Mouse (Mus musculus): ENCODE measurements around the gene Olfr648.

The Olfr648 gene

GRCm38 (mm10) chr7:104183292-104183691 is at the start of gene Olfr648:
Olfr648 (minus strand) TSS chr7:104183392.
- in situ Hi-C loops (cut with MboI; ENCODE audit: low sequenced_read_pairs): no loop called here

DNA sequence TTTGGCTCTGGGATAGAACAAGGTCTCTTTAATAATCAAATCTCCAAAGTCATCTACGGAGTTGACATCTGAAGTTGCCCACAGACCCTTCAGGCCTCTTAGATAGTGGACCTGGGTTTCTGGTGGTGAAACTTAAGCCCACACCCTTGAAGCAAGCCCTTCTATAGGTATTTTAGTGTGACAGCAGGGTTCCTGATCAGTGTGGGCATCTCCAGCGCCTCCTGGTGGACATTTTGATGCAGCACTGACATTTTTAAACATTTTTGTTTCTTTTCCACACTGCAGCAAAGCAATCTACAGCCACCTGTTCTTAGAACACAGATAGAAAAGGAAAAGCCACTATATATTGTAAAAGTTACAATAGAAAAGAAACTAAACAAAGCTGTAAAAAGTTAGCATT is 48.0 kb upstream of the Olfr648 start:
- in situ Hi-C loops (cut with MboI; ENCODE audit: low sequenced_read_pairs): no loop called here

DNA sequence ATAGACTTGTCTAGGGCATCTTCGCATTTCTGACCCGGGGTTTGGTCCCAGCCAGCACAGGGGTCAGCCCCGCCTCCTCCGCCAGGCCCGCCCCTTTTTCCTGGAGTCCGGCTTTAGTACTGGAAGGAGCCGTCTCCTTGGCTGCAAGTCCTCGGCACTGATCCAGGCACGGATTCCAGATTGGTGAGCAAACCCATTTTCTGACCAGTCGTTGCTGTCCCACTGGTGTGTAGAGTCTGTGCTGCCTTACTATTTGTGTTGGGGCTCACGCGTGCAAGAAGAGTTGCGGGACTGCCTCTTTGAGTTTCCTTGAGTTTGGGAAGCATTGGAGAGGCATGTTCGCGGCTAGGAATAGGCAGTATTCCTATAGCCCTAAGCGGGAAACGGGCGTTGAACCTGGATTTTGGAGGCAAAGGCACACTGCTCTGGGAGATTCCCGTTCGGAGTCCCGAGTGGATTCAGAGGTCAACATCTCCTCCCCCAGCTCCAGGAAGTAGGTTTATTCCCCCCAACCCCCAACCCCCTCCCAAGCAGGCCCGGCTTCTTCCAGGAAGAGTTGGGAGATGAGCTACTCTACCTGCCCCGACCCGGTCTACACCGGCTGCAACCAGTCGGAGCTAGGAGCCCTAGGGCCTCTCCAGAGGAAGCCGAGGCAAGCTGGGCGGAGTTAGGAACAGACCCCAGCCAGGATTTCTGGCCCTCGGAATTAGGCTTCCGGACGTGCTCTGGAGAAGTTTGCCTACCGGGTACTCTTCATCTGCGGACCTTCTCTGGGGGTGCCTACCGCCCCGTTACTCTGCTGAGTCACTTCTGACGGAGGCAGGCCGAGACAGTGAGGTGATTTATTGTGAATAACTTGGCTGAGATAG is 35.7 kb upstream of the Olfr648 start, which contains the start of gene Trim6:
Gene Trim6 (plus strand): TSS at position 93 of the 869 bp plus-strand sequence.
- in situ Hi-C loops (cut with MboI; ENCODE audit: low sequenced_read_pairs): no loop called here

DNA sequence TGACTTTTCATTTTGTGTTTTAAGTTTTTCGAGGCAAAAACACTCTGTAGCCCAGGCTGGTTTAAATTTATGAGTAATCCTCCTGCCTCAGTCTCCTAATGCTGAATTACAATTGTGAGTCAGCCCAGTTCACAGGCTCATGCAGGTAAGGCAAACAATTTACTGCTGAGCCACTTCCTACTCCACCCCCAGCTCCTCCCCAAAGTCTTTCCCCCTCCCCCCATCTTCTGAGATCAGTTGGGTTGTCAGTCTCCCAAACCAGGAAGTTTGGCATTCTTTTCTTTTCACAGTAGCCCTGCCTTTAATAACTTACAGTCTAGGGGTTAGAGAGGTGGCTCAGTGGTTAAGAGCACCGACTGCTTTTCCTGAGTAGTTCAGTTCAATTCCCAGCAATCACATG is 34.7 kb upstream of the Olfr648 start:
- in situ Hi-C loops (cut with MboI; ENCODE audit: low sequenced_read_pairs): no loop called here

- in situ Hi-C loops (cut with MboI; ENCODE audit: low sequenced_read_pairs): no loop called here
These were observed 32.9 kb upstream of the Olfr648 start for GRCm38 (mm10) chr7:104216011-104216535.

- in situ Hi-C loops (cut with MboI; ENCODE audit: low sequenced_read_pairs): no loop called here
These were observed 23.0 kb upstream of the Olfr648 start for GRCm38 (mm10) chr7:104206197-104206596.

DNA sequence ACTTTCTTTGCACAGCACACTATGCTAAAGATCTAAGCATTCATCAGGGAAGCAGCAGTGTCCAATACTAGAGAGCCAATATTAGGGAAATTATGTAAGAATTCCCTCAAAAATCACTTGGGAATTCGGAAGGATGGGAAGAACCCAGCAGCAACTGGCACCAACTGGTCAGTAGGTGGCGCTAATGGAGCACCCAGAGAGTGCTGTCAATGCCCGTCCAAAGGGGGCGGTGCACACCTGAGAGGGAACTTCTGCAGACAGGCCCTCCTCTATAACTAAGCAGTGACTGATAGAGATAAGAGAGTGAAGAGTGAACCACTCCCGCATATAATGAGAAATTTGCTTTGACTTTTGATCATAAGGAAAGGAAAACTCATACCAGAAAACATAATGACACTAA is 16.6 kb upstream of the Olfr648 start:
- in situ Hi-C loops (cut with MboI; ENCODE audit: low sequenced_read_pairs): no loop called here

DNA sequence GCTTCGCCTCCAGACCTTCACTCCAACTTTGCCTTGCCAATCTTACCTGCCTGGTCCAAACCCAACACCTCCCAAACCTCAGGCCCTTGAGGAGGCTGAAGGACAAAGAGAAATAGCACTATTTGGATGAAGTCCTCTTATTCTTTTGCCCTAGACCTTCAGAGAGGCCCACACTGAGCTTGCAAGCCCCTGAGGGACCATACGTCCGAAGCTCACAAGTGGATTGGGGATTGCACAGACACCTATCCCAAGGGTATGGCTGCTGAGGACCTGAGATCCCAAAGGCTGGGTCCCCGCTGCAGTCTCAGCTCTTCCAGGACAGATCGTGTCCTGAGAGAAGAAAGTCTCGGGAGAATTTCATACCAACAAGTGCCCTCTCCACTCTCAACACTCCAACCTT is 12.7 kb upstream of the Olfr648 start, which contains the start of gene Olfr649:
Gene Olfr649 (minus strand): TSS at position 101 of the 400 bp plus-strand sequence.
- in situ Hi-C loops (cut with MboI; ENCODE audit: low sequenced_read_pairs): no loop called here

- in situ Hi-C loops (cut with MboI; ENCODE audit: low sequenced_read_pairs): no loop called here
These were observed 8.1 kb upstream of the Olfr648 start for GRCm38 (mm10) chr7:104191275-104191674.

GRCm38 (mm10) chr7:104179074-104179473 is 4.1 kb downstream of the Olfr648 start:
- in situ Hi-C loops (cut with MboI; ENCODE audit: low sequenced_read_pairs): no loop called here

GRCm38 (mm10) chr7:104178422-104179054 is 4.7 kb downstream of the Olfr648 start:
- in situ Hi-C loops (cut with MboI; ENCODE audit: low sequenced_read_pairs): no loop called here

GRCm38 (mm10) chr7:104175085-104175484 is 8.1 kb downstream of the Olfr648 start:
- in situ Hi-C loops (cut with MboI; ENCODE audit: low sequenced_read_pairs): no loop called here

- in situ Hi-C loops (cut with MboI; ENCODE audit: low sequenced_read_pairs): no loop called here
These were observed 13.5 kb downstream of the Olfr648 start for GRCm38 (mm10) chr7:104169634-104170204.

DNA sequence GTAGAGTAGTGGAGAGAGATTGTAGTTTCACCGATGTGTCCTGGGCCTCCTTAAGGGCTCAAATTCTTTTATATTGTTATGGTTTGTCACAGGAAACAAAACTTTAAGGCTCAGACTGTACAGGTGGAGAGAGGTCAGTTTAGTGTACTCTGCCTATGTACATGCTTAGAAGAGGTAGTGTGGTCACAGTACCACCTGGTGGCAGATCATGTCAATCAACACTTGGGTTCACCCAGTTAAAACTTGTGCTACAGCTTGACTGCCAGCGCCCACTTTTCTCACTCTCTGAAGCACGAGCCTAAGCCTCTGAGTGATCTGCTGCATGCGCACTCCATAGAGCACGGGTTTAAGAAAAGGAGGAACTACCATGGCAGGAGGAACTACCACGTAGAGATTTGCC is 16.1 kb downstream of the Olfr648 start:
- in situ Hi-C loops (cut with MboI; ENCODE audit: low sequenced_read_pairs): no loop called here

DNA sequence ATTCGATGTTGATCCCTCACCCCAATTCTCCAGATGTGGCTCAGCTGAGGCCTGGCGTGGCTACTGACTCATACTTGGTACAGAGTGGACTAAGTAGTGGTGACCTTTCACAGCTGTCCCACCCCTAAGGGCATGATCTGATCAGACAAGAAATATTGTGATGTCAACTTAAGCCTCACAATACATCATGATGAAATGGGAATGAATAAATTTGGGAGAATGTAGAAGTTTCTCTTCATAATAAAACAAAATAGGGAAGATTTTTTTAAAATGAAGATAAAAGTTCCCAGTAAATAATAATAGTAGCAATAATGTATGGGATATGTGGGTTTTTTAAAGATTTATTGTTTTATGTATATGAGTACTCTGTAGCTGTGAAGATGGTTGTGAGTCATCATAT is 32.7 kb downstream of the Olfr648 start, which contains the start of gene Ubqlnl:
Gene Ubqlnl (minus strand): TSS at position 101 of the 400 bp plus-strand sequence.
- in situ Hi-C loops (cut with MboI; ENCODE audit: low sequenced_read_pairs): no loop called here

- in situ Hi-C loops (cut with MboI; ENCODE audit: low sequenced_read_pairs): no loop called here
These were observed 40.0 kb downstream of the Olfr648 start, which contains the start of gene Ubqln3 for GRCm38 (mm10) chr7:104143179-104143578. Ubqln3 (minus strand) TSS chr7:104143279.

GRCm38 (mm10) chr7:104137305-104137704 is 45.9 kb downstream of the Olfr648 start, which contains the start of gene Olfr643:
Olfr643 (minus strand) TSS chr7:104137405.
- in situ Hi-C loops (cut with MboI; ENCODE audit: low sequenced_read_pairs): no loop called here

DNA sequence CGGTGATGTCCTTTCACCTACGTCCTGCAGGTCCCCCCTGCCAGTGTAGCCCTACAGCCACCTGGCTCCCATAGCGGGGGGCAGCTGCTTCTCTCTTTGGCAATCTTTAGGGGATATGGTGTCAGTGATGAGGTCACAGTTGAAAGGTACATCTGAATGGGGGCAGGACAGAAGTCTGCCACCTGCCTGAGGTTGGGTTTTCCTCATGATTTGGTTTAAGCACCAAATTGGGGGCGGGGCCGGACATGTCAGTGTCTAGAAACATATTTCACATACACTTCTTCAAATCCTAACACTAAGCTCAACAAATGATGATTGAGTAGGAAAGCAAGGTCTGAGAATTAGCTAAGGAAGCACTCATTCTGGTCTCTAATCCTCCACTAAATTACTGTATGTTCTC is 53.5 kb downstream of the Olfr648 start, which contains the start of gene Ubqln5:
Gene Ubqln5 (minus strand): TSS at position 101 of the 400 bp plus-strand sequence.
- in situ Hi-C loops (cut with MboI; ENCODE audit: low sequenced_read_pairs): no loop called here

All from CH12F3 (cell line).